Mouse (Mus musculus) C2C12 (cell line): ENCODE data around the gene Wnt10a. TPM values are rescaled to one million over a fixed set of nuclear protein-coding genes. Genes with fewer than 3 reads are reported as not detected.

ENCODE experiments used
- H3K27me3 ChIP-seq: one replicate; pipeline ENCODE4 v1.6.1; 2011; ENCODE audit not compliant: control insufficient read depth, insufficient read depth, insufficient read length
- H3K36me3 ChIP-seq: one replicate; pipeline ENCODE4 v1.6.1; 2011; ENCODE audit not compliant: control insufficient read depth, insufficient read depth
- H3K4me3 ChIP-seq: one replicate; pipeline ENCODE4 v1.5.1; 2011; ENCODE audit warnings: mild to moderate bottlenecking, control low read depth; ENCODE audit not compliant: poor library complexity, insufficient read depth, severe bottlenecking
- H3K79me2 ChIP-seq: one replicate; pipeline ENCODE4 v1.6.1; 2011; ENCODE audit not compliant: control insufficient read depth, insufficient read depth
- H3K79me3 ChIP-seq: one replicate; pipeline ENCODE4 v1.6.1; 2011; ENCODE audit warnings: low read depth, control low read depth
- H3ac ChIP-seq: one replicate; pipeline ENCODE3; 2011; ENCODE audit warnings: low read depth; ENCODE audit not compliant: control insufficient read depth, insufficient read length
- CEBPB ChIP-seq: IDR thresholded peaks from one replicate; pipeline ENCODE4 v1.6.1; 2011; ENCODE audit warnings: low read depth, mild to moderate bottlenecking, control low read depth, moderate library complexity
- CTCF ChIP-seq: IDR thresholded peaks from one replicate; pipeline ENCODE4 v1.5.1; 2011; ENCODE audit not compliant: control insufficient read depth, insufficient read depth, insufficient read length
- FOSL1 ChIP-seq: IDR thresholded peaks from one replicate; pipeline ENCODE4 v1.8.0; 2011; ENCODE audit warnings: mild to moderate bottlenecking, low read length; ENCODE audit not compliant: poor library complexity, insufficient read depth, severe bottlenecking
- MAX ChIP-seq: IDR thresholded peaks from one replicate; pipeline ENCODE4 v1.6.1; 2011; ENCODE audit warnings: mild to moderate bottlenecking, control low read depth
- MYOD1 ChIP-seq: IDR thresholded peaks from one replicate; pipeline ENCODE4 v1.6.1; 2011; ENCODE audit warnings: low read depth; ENCODE audit not compliant: control insufficient read depth, insufficient read length
- MYOG ChIP-seq: IDR thresholded peaks from one replicate; pipeline ENCODE4 v1.6.1; 2011; ENCODE audit not compliant: control insufficient read depth, insufficient read length; ENCODE audit errors: extremely low read depth
- USF1 ChIP-seq: IDR thresholded peaks from one replicate; pipeline ENCODE4 v1.6.1; 2011; ENCODE audit warnings: low read depth, mild to moderate bottlenecking, control low read depth, moderate library complexity
- polyA plus RNA-seq: library from polyadenylated mRNA; unstranded; fragments of >200 nt; fragmentation: generic; extraction: Trizol; gene quantifications from one replicate; pipeline ENCODE4 v1.2.1, GENCODE M21; 2012; ENCODE audit warnings: missing spikeins

The Wnt10a gene
- polyA plus RNA-seq, 1 experiment: 12.9 TPM

DNA sequence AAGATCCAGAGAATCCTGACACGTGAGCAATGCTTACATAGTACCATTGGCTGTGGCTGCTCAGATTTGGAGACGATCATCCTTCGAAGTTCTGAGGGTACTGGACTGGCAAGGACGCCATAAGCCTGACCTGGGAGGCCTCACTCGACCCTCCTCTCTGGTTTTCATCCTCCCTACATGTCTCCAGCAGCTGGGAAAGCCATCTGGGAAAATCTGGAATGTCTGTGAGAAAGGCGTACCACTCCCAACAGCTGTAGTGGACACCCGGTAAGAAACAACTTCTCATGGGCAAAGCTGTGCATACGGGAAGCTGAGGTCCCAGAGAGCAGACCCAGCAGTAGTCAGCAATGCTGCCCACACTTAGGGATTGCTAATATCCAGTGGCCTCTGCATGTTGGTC, 39.2 kb upstream of the Wnt10a start:
- TF ChIP-seq FOSL1 (no peak), USF1 (no peak), MAX (no peak), CEBPB (no peak), CTCF (no peak)
- H3K4me3 ChIP-seq: no peak overlapping the region
- no peak overlapping the region for H3ac ChIP-seq
- H3K36me3 ChIP-seq: no peaks in the 10 kb centered on the region
- no peaks in the 10 kb centered on the region for H3K79me3 ChIP-seq
- no peaks in the 10 kb centered on the region for H3K27me3 ChIP-seq
- H3K79me2 ChIP-seq: no peaks in the 10 kb centered on the region

DNA sequence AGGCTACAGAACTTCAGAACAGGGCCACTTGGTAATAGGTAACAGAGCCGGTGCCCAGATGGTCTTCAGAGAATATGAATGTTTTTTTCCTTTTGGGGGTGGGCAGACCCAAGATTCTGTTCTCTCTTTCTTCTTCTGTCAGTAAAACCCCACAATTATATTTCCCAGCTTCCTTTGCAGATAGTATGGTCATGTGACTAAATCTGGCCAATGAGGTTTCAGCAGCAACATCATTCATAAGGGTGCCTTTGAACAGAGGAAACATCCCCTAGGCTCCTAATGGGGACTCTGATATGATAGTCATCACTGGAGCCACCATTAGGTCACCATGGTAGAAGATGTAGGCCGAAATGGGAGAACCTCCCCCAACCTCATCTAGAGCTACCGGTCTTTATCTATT, 38.5 kb upstream of the Wnt10a start:
- TF ChIP-seq USF1 (peak; percentile 17), MYOG (no peak)
- no peak overlapping the region for H3K4me3 ChIP-seq
- H3K79me3 ChIP-seq: no peaks in the 10 kb centered on the region
- H3ac ChIP-seq: no peak overlapping the region
- no peaks in the 10 kb centered on the region for H3K36me3 ChIP-seq
- H3K27me3 ChIP-seq: no peaks in the 10 kb centered on the region
- H3K79me2 ChIP-seq: no peaks in the 10 kb centered on the region

DNA sequence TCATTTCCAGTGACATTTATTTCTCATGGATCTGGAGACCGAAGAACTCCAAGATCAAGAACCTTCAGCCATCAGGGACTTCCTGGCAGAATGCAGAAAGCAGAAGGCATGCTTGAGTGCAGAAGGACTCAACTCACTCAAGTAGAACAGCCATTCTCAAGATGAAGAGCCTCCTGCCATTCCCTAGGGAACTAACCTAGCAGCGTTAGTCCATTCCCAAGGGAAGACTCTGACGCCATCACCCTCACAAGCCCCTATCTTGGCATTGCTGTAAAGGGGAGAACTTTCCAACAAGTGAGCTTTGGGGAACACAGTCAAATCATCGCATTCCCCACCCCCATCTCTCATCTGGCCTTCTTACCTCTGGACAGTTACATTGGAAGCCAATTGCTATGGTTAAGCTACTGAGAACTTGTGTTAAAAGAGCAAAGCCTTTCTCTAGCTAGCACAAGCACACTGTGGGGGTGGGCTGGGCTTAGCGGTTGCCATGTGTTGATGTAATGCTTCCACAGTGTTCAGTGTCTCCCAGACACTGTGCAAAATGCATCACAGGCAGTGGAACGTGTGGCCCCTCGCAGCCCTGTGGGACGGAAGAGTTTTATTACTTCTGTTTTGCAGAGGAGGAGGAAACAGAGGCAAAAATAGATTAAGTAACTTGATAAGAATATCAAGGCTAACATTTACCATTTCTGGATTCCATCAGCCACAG, 37.9 kb upstream of the Wnt10a start:
- no peaks in the 10 kb centered on the region for H3K27me3 ChIP-seq
- H3K79me2 ChIP-seq: no peaks in the 10 kb centered on the region
- no peaks in the 10 kb centered on the region for H3K79me3 ChIP-seq
- H3K4me3 ChIP-seq: no peak overlapping the region
- TF ChIP-seq CEBPB: no peak
- TF ChIP-seq MYOD1: no peak
- TF ChIP-seq CTCF: no peak
- TF ChIP-seq USF1: no peak
- no peak for TF ChIP-seq MYOG
- no peak for TF ChIP-seq FOSL1
- no peak for TF ChIP-seq MAX
- H3K36me3 ChIP-seq: no peaks in the 10 kb centered on the region
- H3ac ChIP-seq: no peak overlapping the region

DNA sequence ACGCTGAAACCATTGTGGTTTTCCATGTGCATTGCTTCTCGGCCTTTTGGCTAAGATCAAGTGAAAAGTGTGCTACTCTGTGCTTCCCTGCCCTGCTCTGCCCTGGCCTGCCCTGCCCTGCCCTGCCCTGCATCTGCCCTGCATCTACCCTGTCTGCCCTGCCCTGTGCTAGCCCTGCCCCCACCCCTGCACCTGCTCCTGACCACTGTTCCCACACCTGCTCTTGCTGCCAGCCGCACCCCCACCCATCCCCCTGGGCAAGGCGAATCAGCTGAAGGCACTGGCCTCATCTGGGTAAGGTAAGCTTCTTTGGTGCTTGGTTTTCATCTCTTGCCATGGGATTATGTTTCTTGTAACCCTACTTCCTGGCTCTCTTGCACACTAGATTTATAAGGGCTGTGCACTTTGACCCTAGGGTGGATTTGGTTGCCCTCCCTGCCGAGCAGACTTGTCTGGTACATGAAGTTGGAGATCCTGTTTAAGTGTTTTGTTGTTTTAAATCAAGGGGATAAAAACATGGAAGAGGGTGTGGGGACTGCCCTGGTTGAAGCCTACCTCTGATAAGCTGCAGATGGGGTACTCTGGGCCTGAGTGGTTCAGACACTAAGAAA, 37.0 kb upstream of the Wnt10a start:
- no peak for TF ChIP-seq MAX
- TF ChIP-seq CEBPB: no peak
- no peak for TF ChIP-seq FOSL1
- TF ChIP-seq CTCF: no peak
- no peak for TF ChIP-seq MYOD1
- TF ChIP-seq USF1: no peak
- TF ChIP-seq MYOG: no peak
- Histone ChIP-seq H3K79me2 (no peaks in the 10 kb centered on the region), H3K4me3 (no peak overlapping the region), H3K36me3 (no peaks in the 10 kb centered on the region), H3K79me3 (no peaks in the 10 kb centered on the region), H3ac (no peak overlapping the region), H3K27me3 (no peaks in the 10 kb centered on the region)

DNA sequence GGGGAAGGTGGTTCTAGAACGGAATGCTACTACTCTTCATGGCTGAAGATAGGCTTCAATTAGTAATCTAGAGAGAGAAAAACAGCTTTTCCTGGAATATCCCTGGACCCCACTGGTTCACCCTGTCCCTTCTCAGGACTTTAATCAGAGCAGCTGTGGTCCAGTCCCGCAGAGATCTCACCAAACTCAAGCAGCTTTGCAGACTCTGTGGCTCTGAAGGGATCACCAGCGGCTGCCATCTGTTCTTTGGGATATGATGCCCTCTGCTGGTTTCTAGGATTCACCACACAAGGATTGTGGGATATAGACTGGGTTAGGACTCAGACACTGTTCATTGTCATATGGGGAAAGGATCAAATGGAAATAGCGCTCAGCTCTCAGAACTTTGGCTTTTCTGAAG, 31.5 kb upstream of the Wnt10a start:
- peaks cover 4% of the 10 kb centered on the region for H3K27me3 ChIP-seq
- no peak for TF ChIP-seq MAX
- TF ChIP-seq MYOG: no peak
- peak; percentile 33 for TF ChIP-seq CTCF
- TF ChIP-seq USF1: no peak
- H3ac ChIP-seq: no peak overlapping the region
- no peak overlapping the region for H3K4me3 ChIP-seq
- H3K36me3 ChIP-seq: no peaks in the 10 kb centered on the region
- no peaks in the 10 kb centered on the region for H3K79me2 ChIP-seq
- no peaks in the 10 kb centered on the region for H3K79me3 ChIP-seq

DNA sequence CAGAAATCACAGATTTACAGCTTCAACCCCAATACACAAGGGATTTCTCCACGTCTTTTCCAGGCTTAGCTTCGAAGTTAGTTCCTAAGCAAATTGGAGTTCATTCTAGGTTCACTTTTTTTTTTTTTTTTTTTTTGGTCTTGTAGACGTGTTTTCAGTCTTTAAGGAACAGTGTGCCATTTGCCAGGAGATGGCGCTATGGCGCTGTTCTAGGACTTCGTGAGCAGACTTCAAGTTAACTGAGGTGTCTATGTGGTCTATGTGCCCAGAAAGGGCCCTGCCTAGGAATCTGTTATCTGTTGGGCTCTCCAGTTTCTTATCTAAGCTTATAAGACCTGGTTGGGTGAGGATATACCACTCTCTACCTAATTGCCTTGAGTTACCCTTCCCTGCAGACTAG, 28.2 kb upstream of the Wnt10a start:
- TF ChIP-seq MYOD1 (no peak), MYOG (no peak), CTCF (peak; percentile 34)
- Histone ChIP-seq H3K36me3 (no peaks in the 10 kb centered on the region), H3ac (no peak overlapping the region), H3K79me3 (no peaks in the 10 kb centered on the region), H3K4me3 (no peak overlapping the region), H3K27me3 (peaks cover 4% of the 10 kb centered on the region), H3K79me2 (no peaks in the 10 kb centered on the region)
